Mouse (Mus musculus) ovary, adult 18-20 months (tissue): ENCODE measurements around the gene Yif1b.

Experiments used
- DNase-seq: peaks from one replicate; pipeline ENCODE4 v3.0.0; 2022; ENCODE audit warnings: low spot score, mixed read lengths

Gene Yif1b

DNA sequence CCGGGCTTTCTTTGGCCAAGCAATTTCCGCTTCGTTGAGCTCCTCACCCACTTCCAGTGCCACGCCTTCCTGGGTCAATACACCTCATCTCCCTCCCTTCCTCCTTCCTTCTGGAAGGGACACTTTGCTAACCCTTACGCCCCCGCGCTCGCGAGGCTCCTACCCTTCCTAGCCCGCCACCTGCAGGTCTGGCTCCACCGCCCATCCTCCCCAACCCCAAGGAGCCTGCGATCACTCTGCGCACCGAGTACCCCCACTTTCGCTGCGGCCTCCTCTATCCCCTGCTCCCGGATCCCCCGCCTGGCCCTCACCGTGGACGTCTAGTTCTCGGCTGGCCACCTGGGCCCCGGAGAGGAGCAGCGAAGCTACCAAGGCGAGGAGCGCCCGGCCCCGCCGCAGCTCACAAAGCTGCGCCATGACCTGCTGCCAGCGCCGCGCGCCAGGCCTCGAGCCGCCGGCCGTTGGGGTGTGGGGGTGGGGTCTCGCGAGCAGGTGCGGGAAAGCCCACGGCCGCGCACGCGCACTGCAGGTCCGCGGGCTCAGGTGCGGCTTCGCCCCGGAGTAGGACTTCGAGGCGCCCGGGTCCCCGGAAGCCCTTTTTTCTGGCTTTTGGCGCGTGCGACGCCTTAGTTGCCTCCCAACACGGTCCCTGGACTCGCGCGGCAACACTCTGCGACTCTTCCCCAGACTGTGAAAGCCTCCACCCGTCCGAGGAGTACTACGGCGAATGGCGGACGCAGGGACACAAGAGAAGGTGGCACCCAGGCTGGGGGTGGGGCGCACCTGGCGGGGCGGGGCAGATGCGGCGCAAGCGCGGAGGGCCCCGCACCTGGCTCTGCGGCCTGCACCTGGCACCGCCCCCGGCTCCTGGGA lies 43.3 kb downstream of the Yif1b start, which contains the start of gene Spint2:
Gene Spint2, minus strand, starts transcription at position 712 of the 873 bp plus-strand sequence.
- peak; percentile 67 for DNase-seq

- DNase-seq, result no peak
Observed at GRCm38 (mm10) chr7:29282074-29282554, 44.0 kb downstream of the Yif1b start.

DNA sequence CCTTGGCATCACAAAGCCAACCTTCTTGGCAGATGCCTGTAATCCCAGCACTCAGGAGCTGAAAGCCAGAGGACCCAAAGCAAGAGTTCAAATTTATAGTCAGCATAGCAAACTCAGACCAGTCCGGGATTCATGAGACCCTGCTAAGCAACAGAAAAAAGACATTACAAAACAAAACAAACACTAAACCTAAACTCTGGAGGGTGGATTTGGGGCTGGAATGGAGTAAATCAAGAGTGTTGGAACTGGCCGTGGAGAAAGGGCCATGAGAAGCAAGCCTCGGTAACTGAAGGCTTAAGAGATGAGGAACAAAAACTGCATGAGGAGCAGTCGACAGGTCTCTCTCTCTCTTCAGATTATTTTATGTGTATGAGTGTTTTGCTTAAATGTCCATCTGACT lies 45.7 kb downstream of the Yif1b start:
- DNase-seq, result no peak

DNA sequence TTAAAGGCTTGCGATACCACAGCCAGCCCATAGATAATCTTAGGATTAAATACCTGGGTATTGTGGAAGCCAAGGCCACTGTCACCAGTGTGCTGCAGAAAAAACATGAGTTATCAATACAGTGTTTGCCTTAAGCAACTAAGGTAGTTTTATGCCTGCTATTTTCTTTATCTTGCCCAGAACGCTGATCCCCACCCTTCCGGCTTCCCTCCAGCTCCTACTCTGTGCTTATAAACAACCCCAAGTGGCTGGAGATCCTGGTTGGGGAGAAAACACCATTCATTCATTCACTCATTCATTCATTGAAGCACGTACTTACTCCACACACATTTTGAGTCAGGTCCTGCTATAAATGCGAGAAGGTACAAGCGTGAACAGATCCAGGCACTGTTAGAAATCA lies 46.4 kb downstream of the Yif1b start:
- no peak for DNase-seq

DNA sequence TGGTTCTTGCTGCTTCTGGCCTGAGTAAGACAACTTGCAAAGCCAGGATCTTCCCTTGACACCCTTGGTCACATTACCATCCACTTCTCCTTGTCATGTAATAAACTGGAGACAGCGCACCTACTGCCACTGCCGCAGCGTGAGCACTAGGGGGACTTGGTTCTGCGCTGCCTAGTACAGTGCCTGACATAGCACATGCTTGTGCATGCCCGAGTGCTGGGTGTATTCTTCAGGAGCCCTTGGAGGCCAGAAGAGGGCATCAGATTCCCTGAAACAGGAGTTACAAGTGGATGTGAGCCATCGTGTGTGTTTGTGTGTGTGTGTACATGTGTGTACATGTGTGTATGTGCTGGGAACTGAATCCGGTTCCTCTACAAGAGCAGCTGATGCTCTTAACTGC lies 49.4 kb downstream of the Yif1b start:
- no peak for DNase-seq

- DNase-seq, result no peak
Observed at GRCm38 (mm10) chr7:29288079-29288478, 50.0 kb downstream of the Yif1b start.

- no peak for DNase-seq
Observed at GRCm38 (mm10) chr7:29288942-29289638, 51.0 kb downstream of the Yif1b start, which contains the start of gene Ppp1r14a. TSS of gene Ppp1r14a (plus strand) at chr7:29289308.

GRCm38 (mm10) chr7:29289856-29290255 lies 51.7 kb downstream of the Yif1b start:
- DNase-seq, result no peak

GRCm38 (mm10) chr7:29290691-29291485 lies 52.8 kb downstream of the Yif1b start:
- DNase-seq, result no peak

DNA sequence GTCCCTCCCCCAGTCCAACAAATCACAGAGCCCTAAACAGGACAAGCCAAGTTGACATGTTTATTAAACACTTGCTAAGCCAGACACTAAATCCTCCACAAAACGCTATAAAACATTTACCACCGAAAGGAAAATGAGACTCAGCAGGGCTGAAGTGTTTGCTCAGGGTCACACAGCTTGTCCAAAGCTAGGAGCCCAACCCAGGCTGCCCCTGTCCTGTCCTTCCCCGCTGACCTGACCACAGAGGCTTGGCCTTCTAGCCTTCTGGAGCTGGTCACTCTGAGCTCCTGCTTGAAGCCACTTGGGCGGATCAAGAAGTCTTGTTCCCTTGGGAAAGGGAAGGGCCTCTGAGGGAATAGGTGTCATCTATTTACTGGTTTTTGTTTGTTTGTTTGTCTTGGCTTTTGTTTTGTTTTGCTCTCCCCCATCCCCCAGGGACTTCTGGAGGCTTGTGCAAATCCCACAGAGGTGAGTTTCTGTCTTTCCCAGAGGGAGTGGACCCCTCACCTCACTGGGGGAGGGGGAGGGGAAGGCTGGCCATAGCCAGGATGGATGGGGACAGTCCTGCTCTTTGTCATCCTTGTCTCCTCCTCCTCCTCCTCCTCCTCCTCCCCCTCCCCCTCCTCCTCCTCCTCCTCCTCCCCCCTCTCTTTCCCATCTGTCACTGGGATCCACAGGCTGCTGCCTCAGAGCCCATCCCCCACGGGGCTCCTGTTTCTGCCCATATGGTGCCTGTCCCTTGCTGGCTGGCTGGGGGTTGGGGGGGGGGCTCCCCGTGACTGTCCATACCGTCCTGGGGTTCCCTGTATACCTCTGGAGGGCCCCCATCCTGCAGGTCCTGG lies 53.7 kb downstream of the Yif1b start:
- peak; percentile 66 for DNase-seq

GRCm38 (mm10) chr7:29292458-29293098 lies 54.4 kb downstream of the Yif1b start:
- DNase-seq, result no peak

- DNase-seq, result peak; percentile 66
Observed at GRCm38 (mm10) chr7:29293131-29294065, 55.3 kb downstream of the Yif1b start.

DNA sequence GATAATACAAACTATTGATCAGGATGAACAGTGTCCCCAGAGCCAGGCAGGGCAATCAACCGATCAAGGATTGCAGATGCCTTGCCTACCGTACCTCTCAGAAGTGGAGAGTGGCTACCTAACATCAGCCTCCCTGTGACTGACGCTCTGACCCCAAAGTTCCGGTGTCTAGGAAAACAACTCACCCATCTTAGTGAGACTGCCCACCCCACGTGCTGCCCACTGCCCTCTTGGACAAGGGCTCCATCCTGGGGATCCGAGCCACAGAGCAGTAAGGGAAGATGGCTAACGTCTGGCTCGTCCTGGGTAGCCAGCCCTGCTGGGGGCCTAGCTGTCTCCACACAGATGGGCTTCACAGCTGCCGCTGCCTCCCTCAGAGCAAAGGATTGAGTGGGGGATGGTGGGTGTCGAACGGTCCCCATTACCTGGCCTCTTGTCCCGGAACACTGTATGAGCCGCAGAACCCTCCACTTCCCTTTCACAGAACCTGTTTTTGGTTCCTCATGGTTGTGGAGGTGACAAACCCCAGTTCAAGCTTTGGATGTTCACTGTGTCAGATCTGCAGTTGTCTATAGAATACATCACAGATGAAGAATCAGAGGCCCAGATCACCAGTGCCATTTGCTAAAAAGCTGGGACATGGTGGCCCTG lies 56.1 kb downstream of the Yif1b start:
- DNase-seq, result no peak

DNA sequence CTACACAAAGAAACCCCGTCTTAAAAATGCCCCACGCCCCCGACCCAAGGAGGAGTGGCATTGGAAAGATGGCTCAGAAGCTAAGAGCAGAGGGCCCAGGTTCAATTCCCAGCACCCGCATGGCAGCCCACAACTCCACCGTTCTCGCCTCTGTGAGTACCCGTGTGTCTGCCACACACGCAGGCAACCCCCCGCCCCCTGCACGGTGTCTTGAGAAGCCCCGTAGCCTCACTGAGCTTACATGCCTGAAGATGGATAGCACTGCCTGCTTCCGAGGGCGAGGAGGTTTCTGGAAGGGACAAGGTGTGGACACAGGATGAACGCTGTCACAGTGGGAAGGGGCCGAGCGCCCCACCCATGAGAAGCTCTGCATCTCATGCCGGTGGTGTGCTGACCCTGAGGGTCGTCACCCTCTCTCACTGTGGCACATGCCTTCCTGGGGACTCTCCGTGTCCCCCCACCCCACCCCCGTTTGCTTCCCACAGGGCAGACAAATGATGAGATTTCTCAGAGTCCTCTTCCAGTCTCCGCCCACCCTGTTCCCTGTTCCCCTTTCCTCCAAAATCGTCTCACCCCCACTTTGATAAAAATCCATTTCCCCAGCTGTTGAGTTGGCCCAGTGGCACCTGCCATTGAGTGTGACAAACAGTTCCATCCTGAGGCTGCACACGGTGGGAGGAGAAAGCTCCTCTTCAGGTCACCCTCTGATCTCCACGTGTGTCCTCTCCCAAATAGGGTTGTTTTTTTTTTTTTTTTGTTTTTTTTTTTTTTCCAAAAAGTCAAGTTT lies 57.9 kb downstream of the Yif1b start:
- no peak for DNase-seq

DNA sequence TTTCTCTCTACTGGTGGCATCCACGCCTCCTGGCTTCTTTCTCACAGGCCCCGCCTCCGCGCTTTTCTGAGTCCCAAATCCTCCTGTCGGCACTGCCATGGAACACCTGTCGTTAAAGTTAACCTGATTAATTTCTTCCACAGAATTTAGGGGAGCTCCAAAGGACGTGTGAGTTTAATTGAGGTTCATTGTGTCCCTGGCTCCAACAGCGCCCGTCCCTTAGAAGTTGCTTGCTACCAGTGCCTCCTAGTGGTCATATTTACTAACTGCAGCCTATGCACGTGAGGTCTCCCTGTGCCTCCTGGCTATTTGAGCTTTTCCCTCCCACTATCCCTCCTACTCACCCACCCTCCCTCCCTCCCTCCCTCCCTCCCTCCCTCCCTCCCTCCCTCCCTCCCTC lies 58.9 kb downstream of the Yif1b start:
- DNase-seq, result no peak
